Mouse (Mus musculus) pancreas, adult 10 weeks (tissue): ENCODE results near the gene Angptl7. TPM values are rescaled to one million over a fixed set of nuclear protein-coding genes. Genes with fewer than 3 reads are reported as not detected.

Experiments
- polyA plus RNA-seq: library from polyadenylated mRNA; stranded (reverse); fragments of 350-450 nt; fragmentation: Illumina TruSeq; extraction: RNeasy Lipid Tissue Mini Kit (QIAGEN cat#74804); gene quantifications from one replicate; pipeline ENCODE4 v1.2.3, GENCODE M21; 2015; ENCODE audit warnings: low read depth, low replicate concordance; ENCODE audit not compliant: insufficient read depth

Angptl7 gene
- polyA plus RNA-seq = not detected

DNA sequence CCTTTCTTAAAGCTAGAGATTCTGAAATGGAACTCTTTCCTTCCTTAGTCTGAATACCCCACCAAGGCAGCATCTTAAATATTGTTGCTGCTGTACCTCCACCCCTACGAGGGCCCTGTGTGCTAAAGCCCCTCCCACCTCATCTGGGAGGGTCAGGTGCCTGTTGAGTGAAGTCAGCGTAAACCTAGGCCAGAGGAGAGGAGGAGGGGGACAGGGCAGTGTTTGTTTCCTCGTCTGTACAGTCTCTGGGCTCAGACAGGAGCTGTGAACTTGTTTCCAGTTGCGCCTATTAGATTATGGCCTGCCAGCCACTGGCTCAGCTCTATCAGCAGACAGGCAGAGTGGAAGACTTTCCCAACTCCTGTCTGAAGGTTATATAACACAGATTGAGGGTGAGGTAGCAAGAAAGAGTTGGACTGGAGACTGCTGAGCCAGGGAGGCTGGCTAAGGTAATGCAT, at the start of gene Angptl7:
Gene Angptl7, minus strand, starts transcription at position 51 of the 458 bp plus-strand sequence.

DNA sequence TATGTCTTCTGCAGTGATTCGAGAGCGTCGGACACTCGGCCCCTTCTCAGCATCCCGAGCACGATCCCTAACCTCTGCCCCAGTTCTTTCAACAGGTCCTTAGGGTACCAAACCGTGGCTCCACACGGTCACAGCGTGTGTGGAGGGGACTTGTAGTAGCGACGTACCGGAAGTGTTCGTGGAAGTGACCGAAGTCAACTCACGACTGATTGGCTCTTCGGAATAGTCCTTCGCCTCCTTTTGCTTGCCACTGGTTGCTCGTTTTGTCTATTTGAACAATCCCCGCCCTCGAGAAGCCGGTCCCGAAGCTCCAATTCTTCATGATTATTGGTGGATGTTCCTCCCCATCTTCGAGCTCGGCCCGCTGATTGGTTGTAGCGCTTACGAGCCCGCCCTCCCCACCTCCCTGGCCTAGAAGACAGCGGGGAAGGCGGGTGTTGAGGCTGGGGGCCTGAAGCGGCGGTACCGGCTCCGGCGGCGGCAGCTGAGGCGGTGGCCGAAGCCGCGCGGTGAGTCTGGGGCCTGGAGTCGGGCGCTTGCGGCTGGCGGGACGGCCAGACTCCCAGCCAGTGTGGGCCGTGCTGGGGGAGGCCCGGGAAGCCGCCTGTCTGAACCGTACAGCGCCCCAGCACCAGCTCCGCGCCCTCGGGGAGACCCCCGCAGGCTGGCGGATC, 51.9 kb downstream of the Angptl7 start, which contains the start of gene Mtor:
Gene Mtor, plus strand, starts transcription at position 433 of the 674 bp plus-strand sequence.

Other genes starting within 250 kb of the Angptl7 start
- not detected for gene Disp3, start 212.5 kb downstream of the Angptl7 start, polyA plus RNA-seq
- gene Ubiad1, start 55.7 kb downstream of the Angptl7 start, polyA plus RNA-seq = 2.0 TPM
- 2.9 TPM for gene Mtor, start 51.8 kb downstream of the Angptl7 start, polyA plus RNA-seq
- 7.7 TPM for gene Exosc10, start 58.0 kb upstream of the Angptl7 start, polyA plus RNA-seq
- gene Srm, start 91.0 kb upstream of the Angptl7 start, polyA plus RNA-seq = 29.1 TPM
- gene Masp2, start 102.1 kb upstream of the Angptl7 start, polyA plus RNA-seq = 0.42 TPM
- 63.7 TPM for gene Tardbp, start 126.6 kb upstream of the Angptl7 start, polyA plus RNA-seq
- 1.6 TPM for gene Gm572, start 142.9 kb upstream of the Angptl7 start, polyA plus RNA-seq